Mouse (Mus musculus) erythroblast, embryonic 14.5 days (primary cell): ENCODE measurements at regions not wholly inside any gene's neighbourhood (a gene's known extent, or its start where the extent isn't known, plus 50 kb on each side); places are given as distances from the start of the nearest gene placed in this dataset.

ENCODE experiments used
- GATA1 ChIP-seq: IDR thresholded peaks from 2 replicates; pipeline ENCODE4 v1.6.1; 2012; ENCODE audit warnings: low read length, inconsistent platforms, mixed read lengths
- TAL1 ChIP-seq: IDR thresholded peaks from 3 replicates; pipeline ENCODE4 v1.6.1; 2012; ENCODE audit warnings: low read length, inconsistent platforms, mixed read lengths

DNA sequence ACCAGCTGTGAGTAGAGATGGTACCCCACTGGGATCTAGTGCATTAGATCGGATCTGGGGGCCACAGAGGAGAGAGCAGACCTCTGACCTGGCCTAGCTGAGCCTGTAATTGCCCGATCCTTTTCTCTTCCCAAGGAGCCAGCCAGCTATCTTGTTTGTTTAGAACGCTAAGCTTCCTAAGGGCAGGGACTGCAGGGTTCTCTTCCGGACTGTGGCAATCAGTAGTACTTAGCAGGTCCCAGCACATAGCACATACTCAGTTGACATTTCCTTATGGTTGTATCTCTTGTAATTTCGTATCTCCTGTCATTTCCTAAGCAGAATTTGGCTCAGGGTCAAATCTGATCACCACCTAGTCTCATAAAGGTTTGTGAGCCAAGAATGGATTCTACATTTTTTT, 68.7 kb downstream of the Zfp281 start:
- TF ChIP-seq GATA1 (no peak), TAL1 (no peak)
